Mouse (Mus musculus): ENCODE results near the gene Zfp811. TPM values are rescaled to one million over a fixed set of nuclear protein-coding genes. Genes with fewer than 3 reads are reported as not detected.

The Zfp811 gene
- total and polyA plus RNA-seq, 3 experiments: 1.7 to 6.6 (median 3.4) TPM

DNA sequence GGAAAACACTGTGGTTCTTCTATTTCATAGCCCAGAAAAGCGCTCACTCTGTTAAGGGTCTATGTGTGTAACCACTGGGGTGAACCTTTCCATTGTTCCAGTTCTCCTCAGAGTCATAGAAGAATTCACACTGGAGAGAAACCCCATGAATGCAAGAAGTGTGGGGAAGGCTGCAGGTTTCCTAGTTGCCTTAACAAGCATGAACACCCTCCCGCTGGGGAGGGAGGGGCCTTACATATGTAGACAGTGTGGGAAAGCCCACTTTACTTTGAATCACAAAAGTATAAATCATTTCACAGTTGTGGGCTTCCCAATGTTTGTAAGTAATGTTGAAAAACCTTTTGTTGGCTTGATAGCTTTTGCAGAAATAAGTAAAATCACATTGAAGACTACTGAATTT is 31.7 kb upstream of the Zfp811 start:
- no peak overlapping the region for H3K27ac ChIP-seq (ENCODE audit: insufficient read depth, low read depth)
- dilution Hi-C loops (cut with MboI; ENCODE audit: extremely low pct_ligation_motif_present, extremely low pct_unique_long_range_greater_than_20kb, low sequenced_read_pairs) (no loop called here), in situ Hi-C loops (cut with MboI; ENCODE audit: low pct_ligation_motif_present, low pct_unique_long_range_greater_than_20kb, low sequenced_read_pairs) (no loop called here)
- H3K4me1 ChIP-seq (ENCODE audit: control insufficient read depth in 1 of 2, insufficient read depth in 2 of 2): no peaks in the 10 kb centered on the region
- TF ChIP-seq BHLHE40 (IDR thresholded peaks at IDR 0.05; ENCODE audit: low read depth, low read length) (no peak), ZMIZ1 (IDR thresholded peaks at IDR 0.05; ENCODE audit: low read depth, low read length) (no peak), MXI1 (IDR thresholded peaks at IDR 0.05; ENCODE audit: low read depth, low read length) (no peak), IRF4 (IDR thresholded peaks at IDR 0.05; ENCODE audit: low read depth, low read length) (no peak), ELF1 (IDR thresholded peaks at IDR 0.05; ENCODE audit: low read depth, low read length) (no peak), CHD1 (IDR thresholded peaks at IDR 0.05; ENCODE audit: low read depth, low read length) (no peak), EP300 (IDR thresholded peaks at IDR 0.05; ENCODE audit: low read length) (no peak)
- H3K36me3 ChIP-seq (replicated peaks in 1 of 2; ENCODE audit: control insufficient read depth in 1 of 2, insufficient read depth in 1 of 2, low read length in 1 of 2): no peaks in the 10 kb centered on the region
- H3K9me3 ChIP-seq (replicated peaks; ENCODE audit: low read length): peaks cover 12% of the 10 kb centered on the region
- no peak overlapping the region for H3K9ac ChIP-seq (ENCODE audit: insufficient read depth, low read depth)
- no peaks in the 10 kb centered on the region for H3K27me3 ChIP-seq (replicated peaks)
- no peaks in the 10 kb centered on the region for H3K79me2 ChIP-seq (replicated peaks; ENCODE audit: control insufficient read depth, extremely low read depth, insufficient read depth, poor library complexity, severe bottlenecking)
- H3K4me3 ChIP-seq (replicated peaks in 1 of 3; ENCODE audit: low read depth in 2 of 3, low read length in 2 of 3, poor library complexity in 1 of 3): no peak overlapping the region
- DNase-seq (ENCODE audit: extremely low read depth): no peak
- H3K4me2 ChIP-seq (ENCODE audit: insufficient read depth, low read depth, poor library complexity, severe bottlenecking): no peak overlapping the region

DNA sequence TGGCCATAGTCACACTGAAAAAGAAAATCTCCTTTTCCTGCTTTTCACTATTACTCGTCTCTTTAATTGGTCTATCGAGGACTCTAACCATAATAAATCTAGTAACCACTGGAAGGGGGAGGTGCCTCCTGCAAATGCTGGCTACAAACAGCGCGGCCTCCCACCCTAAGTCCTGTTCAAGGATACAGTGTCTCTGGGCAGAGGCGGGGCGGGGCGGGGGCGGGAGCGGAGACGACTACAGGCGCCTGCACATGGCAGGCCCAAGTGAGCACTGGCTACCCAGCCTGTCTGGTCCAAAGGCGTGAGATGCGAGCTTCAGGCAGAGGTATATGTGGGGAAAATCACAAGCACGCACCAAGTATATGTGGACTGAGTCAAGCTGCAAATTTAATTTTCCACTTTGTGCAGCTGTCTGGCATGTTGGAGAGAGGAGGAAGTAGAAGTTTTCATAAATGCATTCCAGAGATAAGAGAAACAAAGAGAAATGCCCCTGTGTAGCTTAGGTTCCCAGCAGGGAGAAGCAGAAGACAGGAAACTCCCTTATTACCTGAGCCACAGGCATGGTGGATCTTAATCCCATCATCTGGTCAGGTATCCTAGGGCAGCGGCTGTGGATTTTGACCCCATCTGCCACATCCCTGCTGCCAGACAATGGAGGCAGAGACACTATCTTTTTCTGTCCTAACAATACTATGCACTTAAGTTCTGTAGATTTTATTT is 29.5 kb upstream of the Zfp811 start:
- Histone ChIP-seq H3K27me3 (replicated peaks) (no peaks in the 10 kb centered on the region), H3K27ac (ENCODE audit: insufficient read depth, low read depth) (no peak overlapping the region), H3K36me3 (replicated peaks in 1 of 2; ENCODE audit: control insufficient read depth in 1 of 2, insufficient read depth in 1 of 2, low read length in 1 of 2) (no peaks in the 10 kb centered on the region), H3K9ac (ENCODE audit: insufficient read depth, low read depth) (no peak overlapping the region), H3K4me1 (ENCODE audit: control insufficient read depth in 1 of 2, insufficient read depth in 2 of 2) (no peaks in the 10 kb centered on the region), H3K79me2 (replicated peaks; ENCODE audit: control insufficient read depth, extremely low read depth, insufficient read depth, poor library complexity, severe bottlenecking) (no peaks in the 10 kb centered on the region), H3K4me3 (replicated peaks in 1 of 3; ENCODE audit: low read depth in 2 of 3, low read length in 2 of 3, poor library complexity in 1 of 3) (no peak overlapping the region), H3K4me2 (ENCODE audit: insufficient read depth, low read depth, poor library complexity, severe bottlenecking) (no peak overlapping the region), H3K9me3 (replicated peaks; ENCODE audit: low read length) (peaks cover 10% of the 10 kb centered on the region)
- dilution Hi-C loops (cut with MboI; ENCODE audit: extremely low pct_ligation_motif_present, extremely low pct_unique_long_range_greater_than_20kb, low sequenced_read_pairs) (no loop called here), in situ Hi-C loops (cut with MboI; ENCODE audit: low pct_ligation_motif_present, low pct_unique_long_range_greater_than_20kb, low sequenced_read_pairs) (no loop called here)
- TF ChIP-seq NRF1 (IDR thresholded peaks at IDR 0.05; ENCODE audit: low read depth, low read length) (no peak), ETS1 (conservative IDR thresholded peaks at IDR 0.05; ENCODE audit: low read depth, low read length) (no peak), SMC3 (IDR thresholded peaks at IDR 0.05; ENCODE audit: low read depth, low read length) (no peak), TBP (conservative IDR thresholded peaks at IDR 0.05; ENCODE audit: low read depth, low read length) (no peak), RAD21 (IDR thresholded peaks at IDR 0.05; ENCODE audit: low read depth, low read length) (no peak), TCF12 (IDR thresholded peaks at IDR 0.05; ENCODE audit: low read depth, low read length) (no peak), POLR2A (IDR thresholded peaks at IDR 0.05; ENCODE audit: low read depth, low read length) (no peak), MEF2A (IDR thresholded peaks at IDR 0.05; ENCODE audit: borderline replicate concordance, low read depth, low read length) (no peak)
- DNase-seq (ENCODE audit: extremely low read depth): no peak

Measured in CH12.LX (cell line).